Mouse (Mus musculus): Measurements from ENCODE around the gene Cenpx. TPM values are rescaled to one million over a fixed set of nuclear protein-coding genes. Genes with fewer than 3 reads are reported as not detected.
A peak's percentile ranks its signal among the peaks of the same experiment; 100 is the strongest.

The Cenpx gene
- polyA plus RNA-seq, 1 experiment from 2014 or later = 112 TPM

GRCm38 (mm10) chr11:120709551-120709950, 4.0 kb downstream of the Cenpx start:
- 77% methylated on average over 2 of the region's 2 CpGs for WGBS
- DNase-seq (ENCODE audit: low spot score) = no peak
- Histone ChIP-seq H3K4me1 (ENCODE audit: control insufficient read depth, insufficient read depth, low read length) (peaks cover 32% of the 10 kb centered on the region), H3K36me3 (ENCODE audit: control insufficient read depth, insufficient read depth, low read length) (no peaks in the 10 kb centered on the region; the same call in 1 of the 2 replicates), H3K4me3 (ENCODE audit: low read depth, low read length) (no peak overlapping the region), H3K27ac (ENCODE audit: low read depth, low read length) (no peak overlapping the region), H3K27me3 (ENCODE audit: control insufficient read depth, insufficient read depth, low read length) (no peaks in the 10 kb centered on the region), H3K9ac (ENCODE audit: low read length) (no peak overlapping the region), H3K9me3 (ENCODE audit: control insufficient read depth, low read length) (no peaks in the 10 kb centered on the region), H3K4me2 (ENCODE audit: low read depth) (no peak overlapping the region)
- no peak for ATAC-seq (ENCODE audit: insufficient read depth, low FRiP score, low TSS enrichment)

GRCm38 (mm10) chr11:120707969-120708368, 5.6 kb downstream of the Cenpx start:
- Histone ChIP-seq H3K27me3 (ENCODE audit: control insufficient read depth, insufficient read depth, low read length) (no peaks in the 10 kb centered on the region), H3K4me2 (ENCODE audit: low read depth) (no peak overlapping the region), H3K36me3 (ENCODE audit: control insufficient read depth, insufficient read depth, low read length) (no peaks in the 10 kb centered on the region; the same call in 1 of the 2 replicates), H3K4me1 (ENCODE audit: control insufficient read depth, insufficient read depth, low read length) (peaks cover 34% of the 10 kb centered on the region), H3K4me3 (ENCODE audit: low read depth, low read length) (no peak overlapping the region), H3K27ac (ENCODE audit: low read depth, low read length) (no peak overlapping the region), H3K9ac (ENCODE audit: low read length) (no peak overlapping the region), H3K9me3 (ENCODE audit: control insufficient read depth, low read length) (no peaks in the 10 kb centered on the region)
- DNase-seq (ENCODE audit: low spot score) (no peak), ATAC-seq (ENCODE audit: insufficient read depth, low FRiP score, low TSS enrichment) (no peak)
- WGBS = 29% methylated on average over 5 of the region's 5 CpGs

GRCm38 (mm10) chr11:120707225-120707624, 6.3 kb downstream of the Cenpx start:
- Histone ChIP-seq H3K4me3 (ENCODE audit: low read depth, low read length) (no peak overlapping the region), H3K4me2 (ENCODE audit: low read depth) (no peak overlapping the region), H3K27ac (ENCODE audit: low read depth, low read length) (no peak overlapping the region; the same call in 1 of the 2 replicates), H3K4me1 (ENCODE audit: control insufficient read depth, insufficient read depth, low read length) (peaks cover 34% of the 10 kb centered on the region), H3K27me3 (ENCODE audit: control insufficient read depth, insufficient read depth, low read length) (no peaks in the 10 kb centered on the region), H3K9me3 (ENCODE audit: control insufficient read depth, low read length) (no peaks in the 10 kb centered on the region), H3K9ac (ENCODE audit: low read length) (peak overlapping the region; percentile 10; the same call in 1 of the 2 replicates), H3K36me3 (ENCODE audit: control insufficient read depth, insufficient read depth, low read length) (no peaks in the 10 kb centered on the region; the same call in 1 of the 2 replicates)
- ATAC-seq (ENCODE audit: insufficient read depth, low FRiP score, low TSS enrichment) (no peak), DNase-seq (ENCODE audit: low spot score) (no peak)
- 5% methylated on average over 12 of the region's 12 CpGs for WGBS

GRCm38 (mm10) chr11:120706120-120706519, 7.4 kb downstream of the Cenpx start:
- Histone ChIP-seq H3K4me3 (ENCODE audit: low read depth, low read length) (no peak overlapping the region), H3K4me1 (ENCODE audit: control insufficient read depth, insufficient read depth, low read length) (peaks cover 34% of the 10 kb centered on the region), H3K4me2 (ENCODE audit: low read depth) (no peak overlapping the region), H3K9ac (ENCODE audit: low read length) (no peak overlapping the region), H3K27ac (ENCODE audit: low read depth, low read length) (no peak overlapping the region), H3K9me3 (ENCODE audit: control insufficient read depth, low read length) (no peaks in the 10 kb centered on the region), H3K27me3 (ENCODE audit: control insufficient read depth, insufficient read depth, low read length) (no peaks in the 10 kb centered on the region), H3K36me3 (ENCODE audit: control insufficient read depth, insufficient read depth, low read length) (peaks cover 1% of the 10 kb centered on the region; the same call in 1 of the 2 replicates)
- no peak for ATAC-seq (ENCODE audit: insufficient read depth, low FRiP score, low TSS enrichment)
- DNase-seq (ENCODE audit: low spot score) = no peak
- 52% methylated on average over 5 of the region's 5 CpGs for WGBS

GRCm38 (mm10) chr11:120704486-120705325, 8.8 kb downstream of the Cenpx start:
- no peak for DNase-seq (ENCODE audit: low spot score)
- H3K36me3 ChIP-seq (ENCODE audit: control insufficient read depth, insufficient read depth, low read length) = peaks cover 6% of the 10 kb centered on the region
- peak overlapping the region; percentile 34; the same call in 1 of the 2 replicates for H3K27ac ChIP-seq (ENCODE audit: low read depth, low read length)
- no peaks in the 10 kb centered on the region for H3K9me3 ChIP-seq (ENCODE audit: control insufficient read depth, low read length)
- ATAC-seq (ENCODE audit: insufficient read depth, low FRiP score, low TSS enrichment) = no peak
- H3K4me2 ChIP-seq (ENCODE audit: low read depth) = no peak overlapping the region
- H3K4me3 ChIP-seq (ENCODE audit: low read depth, low read length) = no peak overlapping the region
- WGBS = 16% methylated on average over 8 of the region's 8 CpGs
- peaks cover 32% of the 10 kb centered on the region for H3K4me1 ChIP-seq (ENCODE audit: control insufficient read depth, insufficient read depth, low read length)
- H3K9ac ChIP-seq (ENCODE audit: low read length) = peak overlapping the region; percentile 48; the same call in 1 of the 2 replicates
- H3K27me3 ChIP-seq (ENCODE audit: control insufficient read depth, insufficient read depth, low read length) = no peaks in the 10 kb centered on the region

- no peak overlapping the region for H3K4me3 ChIP-seq (ENCODE audit: low read depth, low read length)
- H3K36me3 ChIP-seq (ENCODE audit: control insufficient read depth, insufficient read depth, low read length) = peaks cover 6% of the 10 kb centered on the region
- H3K27me3 ChIP-seq (ENCODE audit: control insufficient read depth, insufficient read depth, low read length) = no peaks in the 10 kb centered on the region
- H3K27ac ChIP-seq (ENCODE audit: low read depth, low read length) = peak overlapping the region; percentile 34; the same call in 1 of the 2 replicates
- DNase-seq (ENCODE audit: low spot score) (no peak), ATAC-seq (ENCODE audit: insufficient read depth, low FRiP score, low TSS enrichment) (no peak)
- peak overlapping the region; percentile 48; the same call in 1 of the 2 replicates for H3K9ac ChIP-seq (ENCODE audit: low read length)
- H3K4me1 ChIP-seq (ENCODE audit: control insufficient read depth, insufficient read depth, low read length) = peaks cover 32% of the 10 kb centered on the region
- H3K4me2 ChIP-seq (ENCODE audit: low read depth) = no peak overlapping the region
- 27% methylated on average over 15 of the region's 15 CpGs for WGBS
- no peaks in the 10 kb centered on the region for H3K9me3 ChIP-seq (ENCODE audit: control insufficient read depth, low read length)
These were observed 9.7 kb downstream of the Cenpx start for GRCm38 (mm10) chr11:120703696-120704454.

DNA sequence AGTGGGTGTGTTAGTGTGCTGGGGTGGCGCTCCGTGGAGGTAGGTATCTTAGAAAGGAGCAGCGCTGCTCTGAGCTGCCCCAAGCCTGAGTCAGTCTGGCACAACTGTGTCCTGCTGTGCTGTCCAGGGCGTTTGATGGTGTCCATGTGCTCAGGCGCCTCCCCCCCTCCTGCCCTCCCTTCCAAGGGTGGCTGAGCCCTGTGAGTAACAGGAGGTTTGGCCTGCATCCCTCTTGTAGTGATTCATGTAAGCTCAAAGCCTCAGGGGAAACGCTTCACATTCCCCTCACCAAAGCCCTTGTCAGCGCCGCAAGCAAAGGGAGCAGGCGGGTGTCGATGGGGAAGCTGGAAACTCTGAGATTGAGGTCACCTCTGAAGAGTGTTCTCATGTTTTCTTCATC, 15.8 kb downstream of the Cenpx start:
- Histone ChIP-seq H3K4me1 (ENCODE audit: control insufficient read depth, insufficient read depth, low read length) (peaks cover 17% of the 10 kb centered on the region), H3K36me3 (ENCODE audit: control insufficient read depth, insufficient read depth, low read length) (peaks cover 10% of the 10 kb centered on the region), H3K9me3 (ENCODE audit: control insufficient read depth, low read length) (no peaks in the 10 kb centered on the region), H3K27ac (ENCODE audit: low read depth, low read length) (no peak overlapping the region), H3K4me3 (ENCODE audit: low read depth, low read length) (no peak overlapping the region), H3K4me2 (ENCODE audit: low read depth) (no peak overlapping the region), H3K9ac (ENCODE audit: low read length) (no peak overlapping the region), H3K27me3 (ENCODE audit: control insufficient read depth, insufficient read depth, low read length) (no peaks in the 10 kb centered on the region)
- WGBS = 64% methylated on average over 10 of the region's 10 CpGs
- DNase-seq (ENCODE audit: low spot score) (no peak), ATAC-seq (ENCODE audit: insufficient read depth, low FRiP score, low TSS enrichment) (no peak)

DNA sequence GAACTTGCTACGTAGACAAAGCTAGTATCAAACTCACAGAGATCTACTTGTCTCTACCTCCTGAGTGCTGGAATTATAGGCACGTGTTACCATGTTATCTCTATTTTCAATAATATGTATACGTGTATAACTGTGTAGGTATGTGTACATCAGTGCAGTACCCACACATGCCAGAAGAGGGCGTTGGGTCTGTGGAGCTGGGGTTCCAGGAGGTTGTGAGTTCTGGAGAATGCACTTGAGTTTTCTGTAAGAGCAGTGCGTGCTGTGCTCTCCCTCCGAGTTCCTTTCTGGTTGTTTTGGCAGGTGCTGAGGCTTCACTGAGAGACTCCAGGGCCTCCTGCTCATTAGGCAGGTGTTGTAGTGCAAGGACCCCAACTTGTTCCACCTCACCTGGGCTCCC, 17.0 kb downstream of the Cenpx start:
- Histone ChIP-seq H3K4me2 (ENCODE audit: low read depth) (no peak overlapping the region), H3K27me3 (ENCODE audit: control insufficient read depth, insufficient read depth, low read length) (no peaks in the 10 kb centered on the region), H3K36me3 (ENCODE audit: control insufficient read depth, insufficient read depth, low read length) (peaks cover 14% of the 10 kb centered on the region), H3K9ac (ENCODE audit: low read length) (no peak overlapping the region), H3K4me1 (ENCODE audit: control insufficient read depth, insufficient read depth, low read length) (peaks cover 17% of the 10 kb centered on the region), H3K4me3 (ENCODE audit: low read depth, low read length) (no peak overlapping the region), H3K9me3 (ENCODE audit: control insufficient read depth, low read length) (no peaks in the 10 kb centered on the region), H3K27ac (ENCODE audit: low read depth, low read length) (no peak overlapping the region)
- DNase-seq (ENCODE audit: low spot score) (no peak), ATAC-seq (ENCODE audit: insufficient read depth, low FRiP score, low TSS enrichment) (no peak)
- 89% methylated on average over 6 of the region's 6 CpGs for WGBS
